Mouse (Mus musculus): ENCODE measurements at regions not wholly inside any gene's neighbourhood (a gene's known extent, or its start where the extent isn't known, plus 50 kb on each side); places are given as distances from the start of the nearest gene placed in this dataset.

DNA sequence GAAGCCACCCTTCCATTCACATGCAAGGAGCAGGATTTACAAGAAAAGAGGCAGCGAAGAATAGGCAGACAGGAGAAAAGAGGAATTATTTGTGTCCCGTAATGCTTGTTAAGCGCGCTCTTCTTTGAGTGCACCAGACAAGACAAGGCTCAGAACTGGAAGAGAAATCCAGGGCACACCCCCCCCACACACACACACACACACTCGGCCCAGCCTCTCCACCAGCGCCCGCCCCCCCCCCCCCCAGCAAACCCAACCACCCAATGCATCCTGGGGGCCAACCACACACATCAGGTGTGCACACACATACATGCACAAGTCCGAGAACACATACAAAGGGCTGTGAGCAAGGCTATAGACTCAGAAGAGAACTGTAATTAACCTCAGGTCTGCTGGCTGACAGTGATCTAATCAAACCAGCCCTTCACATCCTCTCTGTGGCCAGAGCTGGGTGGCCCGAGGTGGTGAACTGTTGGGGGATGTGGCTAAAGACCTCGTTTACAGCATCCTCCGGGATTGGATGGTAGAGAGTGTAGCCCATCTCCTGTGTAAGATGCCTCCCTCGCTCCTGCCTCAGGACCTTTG lies 108.7 kb upstream of the Lhx5 start:
- H3K36me3 ChIP-seq (ENCODE audit: insufficient read depth, low read length), result no peaks in the 10 kb centered on the region
- no peak overlapping the region for H3K4me3 ChIP-seq (ENCODE audit: low read depth, low read length)
- no peak for TF ChIP-seq EP300 (IDR thresholded peaks at IDR 0.05)
- no peak for TF ChIP-seq CTCF (IDR thresholded peaks at IDR 0.05)
- H3K4me1 ChIP-seq (ENCODE audit: insufficient read depth, low read depth, low read length), result no peaks in the 10 kb centered on the region
- no peaks in the 10 kb centered on the region for H3K9me3 ChIP-seq (ENCODE audit: low read length)
- peaks cover 5% of the 10 kb centered on the region; the same call in 1 of the 2 replicates for H3K27me3 ChIP-seq (replicated peaks; ENCODE audit: insufficient read depth, low read length)
- ATAC-seq (no peak), DNase-seq (ENCODE audit: low spot score) (no peak)
- no peak overlapping the region for H3K4me2 ChIP-seq (replicated peaks; ENCODE audit: low read depth, low read length)
- no peak overlapping the region for H3K9ac ChIP-seq (replicated peaks; ENCODE audit: low read depth)
- WGBS, result 23% methylated on average over 12 of the region's 12 CpGs
- no peak overlapping the region for H3K27ac ChIP-seq (ENCODE audit: low read length)

DNA sequence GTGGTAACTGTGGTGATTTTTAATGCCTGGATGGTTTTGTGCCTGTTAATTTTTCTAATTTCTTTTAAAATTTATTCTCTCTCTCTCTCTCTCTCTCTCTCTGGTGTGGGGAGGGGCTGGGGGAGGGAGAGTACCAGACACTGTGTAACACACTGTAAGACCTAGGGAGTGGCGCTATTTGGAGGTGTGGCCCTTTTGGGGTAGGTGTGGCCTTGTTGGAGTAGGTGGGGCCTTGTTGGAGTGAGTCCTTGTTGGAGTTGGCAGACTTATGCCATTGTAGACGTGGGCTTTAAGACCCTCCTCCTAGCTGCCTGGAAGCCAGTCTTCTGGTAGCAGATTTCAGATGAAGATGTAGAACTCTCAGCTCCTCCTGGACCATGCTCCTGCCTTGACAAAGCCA lies 107.4 kb upstream of the Lhx5 start:
- peaks cover 5% of the 10 kb centered on the region; the same call in 1 of the 2 replicates for H3K27me3 ChIP-seq (replicated peaks; ENCODE audit: insufficient read depth, low read length)
- DNase-seq (ENCODE audit: low spot score) (no peak), ATAC-seq (no peak)
- no peak overlapping the region for H3K4me2 ChIP-seq (replicated peaks; ENCODE audit: low read depth, low read length)
- 80% methylated on average over 2 of the region's 2 CpGs for WGBS
- TF ChIP-seq CTCF (IDR thresholded peaks at IDR 0.05) (no peak), EP300 (IDR thresholded peaks at IDR 0.05) (no peak)
- no peak overlapping the region for H3K9ac ChIP-seq (replicated peaks; ENCODE audit: low read depth)
- H3K36me3 ChIP-seq (ENCODE audit: insufficient read depth, low read length), result no peaks in the 10 kb centered on the region
- no peak overlapping the region for H3K4me3 ChIP-seq (ENCODE audit: low read depth, low read length)
- H3K9me3 ChIP-seq (ENCODE audit: low read length), result no peaks in the 10 kb centered on the region
- no peaks in the 10 kb centered on the region for H3K4me1 ChIP-seq (ENCODE audit: insufficient read depth, low read depth, low read length)
- no peak overlapping the region for H3K27ac ChIP-seq (ENCODE audit: low read length)

DNA sequence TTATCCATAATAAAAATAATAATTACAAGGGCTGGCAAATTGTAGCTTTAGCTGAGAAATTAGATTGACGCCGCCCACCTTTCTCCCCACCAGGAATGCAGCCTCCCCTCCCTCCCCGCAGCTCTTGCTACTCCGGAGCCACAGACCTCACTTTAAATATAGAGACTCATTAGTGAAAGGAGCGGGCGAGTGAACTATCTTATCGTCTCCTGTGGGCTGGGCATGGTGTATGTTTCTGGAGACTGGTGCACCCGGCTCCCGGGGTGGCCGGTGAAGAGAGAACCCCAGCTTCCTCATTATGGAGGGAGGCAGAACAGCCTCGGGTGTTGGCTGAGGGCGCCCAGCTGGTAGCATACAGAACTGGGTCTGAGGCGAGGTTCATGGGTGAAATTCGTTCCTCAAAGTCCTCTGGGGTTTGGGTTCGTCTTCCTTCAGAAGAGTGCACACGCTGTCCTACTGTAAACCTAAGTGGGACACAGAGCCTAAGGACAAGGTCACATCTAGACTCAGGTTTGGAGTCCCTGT lies 106.1 kb upstream of the Lhx5 start:
- Histone ChIP-seq H3K4me2 (replicated peaks; ENCODE audit: low read depth, low read length) (peak overlapping the region; percentile 19; the same call in 1 of the 2 replicates), H3K27me3 (replicated peaks; ENCODE audit: insufficient read depth, low read length) (peaks cover 5% of the 10 kb centered on the region; the same call in 1 of the 2 replicates), H3K36me3 (ENCODE audit: insufficient read depth, low read length) (no peaks in the 10 kb centered on the region), H3K4me3 (ENCODE audit: low read depth, low read length) (no peak overlapping the region), H3K4me1 (ENCODE audit: insufficient read depth, low read depth, low read length) (no peaks in the 10 kb centered on the region), H3K9ac (replicated peaks; ENCODE audit: low read depth) (no peak overlapping the region), H3K27ac (ENCODE audit: low read length) (no peak overlapping the region), H3K9me3 (ENCODE audit: low read length) (no peaks in the 10 kb centered on the region)
- ATAC-seq, result no peak
- 28% methylated on average over 16 of the region's 16 CpGs for WGBS
- DNase-seq (ENCODE audit: low spot score), result no peak
- TF ChIP-seq EP300 (IDR thresholded peaks at IDR 0.05) (no peak), CTCF (IDR thresholded peaks at IDR 0.05) (no peak)

DNA sequence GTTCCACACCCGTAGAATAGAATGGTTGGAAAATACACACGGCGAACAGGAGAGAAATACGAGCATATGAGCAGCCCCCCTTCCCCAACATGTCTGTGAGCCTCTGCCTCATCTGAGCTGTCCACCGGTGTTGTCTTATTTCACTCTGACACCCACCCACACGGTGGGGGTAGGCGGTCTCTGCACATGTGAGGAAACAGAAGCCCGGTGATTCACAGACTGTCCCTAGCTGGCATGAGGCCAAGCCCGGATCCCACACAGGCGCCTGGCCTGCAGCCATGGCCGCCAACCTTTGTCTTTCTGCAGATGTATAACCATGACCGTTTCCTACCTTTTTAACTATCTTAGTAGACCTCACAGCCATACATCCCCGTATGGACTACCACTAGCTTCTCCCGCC lies 99.5 kb upstream of the Lhx5 start:
- Histone ChIP-seq H3K4me1 (ENCODE audit: insufficient read depth, low read depth, low read length) (no peaks in the 10 kb centered on the region), H3K27ac (ENCODE audit: low read length) (no peak overlapping the region), H3K4me2 (replicated peaks; ENCODE audit: low read depth, low read length) (no peak overlapping the region), H3K4me3 (ENCODE audit: low read depth, low read length) (no peak overlapping the region), H3K36me3 (ENCODE audit: insufficient read depth, low read length) (no peaks in the 10 kb centered on the region), H3K27me3 (replicated peaks; ENCODE audit: insufficient read depth, low read length) (no peaks in the 10 kb centered on the region), H3K9ac (replicated peaks; ENCODE audit: low read depth) (no peak overlapping the region), H3K9me3 (ENCODE audit: low read length) (no peaks in the 10 kb centered on the region)
- WGBS, result 52% methylated on average over 14 of the region's 14 CpGs
- TF ChIP-seq CTCF (IDR thresholded peaks at IDR 0.05) (no peak), EP300 (IDR thresholded peaks at IDR 0.05) (no peak)
- DNase-seq (ENCODE audit: low spot score) (no peak), ATAC-seq (no peak)

DNA sequence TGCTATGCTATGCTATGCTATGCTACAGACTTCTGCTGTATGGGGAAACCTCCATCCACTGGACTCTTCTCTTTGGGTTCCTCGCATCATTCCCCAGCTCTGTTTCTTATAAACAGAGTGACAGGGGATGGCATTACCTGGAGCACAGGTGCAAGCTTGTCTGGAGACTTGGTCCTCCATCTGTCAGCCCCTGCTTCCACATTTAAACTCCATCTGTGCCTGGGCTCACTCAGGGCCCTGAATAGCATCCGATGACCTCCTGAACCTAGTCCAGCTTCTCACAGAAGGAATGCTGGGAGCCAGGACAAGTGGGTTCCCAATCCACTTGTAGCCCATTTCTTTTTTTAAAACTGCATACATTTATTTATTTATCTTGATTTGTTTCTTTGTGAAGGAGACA lies 92.3 kb upstream of the Lhx5 start:
- Histone ChIP-seq H3K4me1 (ENCODE audit: insufficient read depth, low read depth, low read length) (no peaks in the 10 kb centered on the region), H3K4me3 (ENCODE audit: low read depth, low read length) (no peak overlapping the region), H3K27ac (ENCODE audit: low read length) (no peak overlapping the region), H3K9me3 (ENCODE audit: low read length) (no peaks in the 10 kb centered on the region), H3K9ac (replicated peaks; ENCODE audit: low read depth) (no peak overlapping the region), H3K36me3 (ENCODE audit: insufficient read depth, low read length) (no peaks in the 10 kb centered on the region), H3K27me3 (replicated peaks; ENCODE audit: insufficient read depth, low read length) (no peaks in the 10 kb centered on the region), H3K4me2 (replicated peaks; ENCODE audit: low read depth, low read length) (no peak overlapping the region)
- WGBS, result 72% methylated on average over 2 of the region's 2 CpGs
- ATAC-seq (no peak), DNase-seq (ENCODE audit: low spot score) (no peak)
- TF ChIP-seq EP300 (IDR thresholded peaks at IDR 0.05), result no peak
- no peak for TF ChIP-seq CTCF (IDR thresholded peaks at IDR 0.05)

DNA sequence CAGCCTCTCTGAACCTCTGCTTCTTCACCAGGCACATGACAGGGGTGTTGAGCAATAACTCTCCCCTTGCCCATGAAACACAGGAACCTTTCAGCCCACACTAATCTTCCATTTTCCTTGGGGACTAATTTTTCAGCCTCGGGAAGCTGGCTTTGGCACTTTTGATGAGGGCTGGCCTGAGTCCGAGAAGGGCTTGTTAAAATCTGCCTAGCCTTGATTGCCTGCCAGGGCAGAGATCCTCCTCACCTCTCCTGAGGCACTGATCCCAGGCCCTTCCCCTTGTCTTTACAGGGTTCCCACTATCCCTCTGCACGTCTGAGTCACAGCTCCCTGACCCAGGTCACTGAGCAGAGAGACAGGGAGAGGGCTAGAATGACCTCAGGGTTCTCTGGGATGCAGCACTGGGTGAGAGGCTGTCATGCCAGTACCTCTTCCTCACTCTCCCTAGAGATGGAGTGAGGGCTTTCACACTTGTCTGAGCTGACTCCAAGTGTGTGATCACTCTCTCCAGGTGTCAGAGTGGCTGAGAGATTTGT lies 90.7 kb upstream of the Lhx5 start:
- Histone ChIP-seq H3K27ac (ENCODE audit: low read length) (no peak overlapping the region), H3K4me3 (ENCODE audit: low read depth, low read length) (no peak overlapping the region), H3K9ac (replicated peaks; ENCODE audit: low read depth) (no peak overlapping the region), H3K9me3 (ENCODE audit: low read length) (no peaks in the 10 kb centered on the region), H3K4me1 (ENCODE audit: insufficient read depth, low read depth, low read length) (no peaks in the 10 kb centered on the region), H3K27me3 (replicated peaks; ENCODE audit: insufficient read depth, low read length) (no peaks in the 10 kb centered on the region), H3K36me3 (ENCODE audit: insufficient read depth, low read length) (no peaks in the 10 kb centered on the region), H3K4me2 (replicated peaks; ENCODE audit: low read depth, low read length) (no peak overlapping the region)
- TF ChIP-seq EP300 (IDR thresholded peaks at IDR 0.05) (no peak), CTCF (IDR thresholded peaks at IDR 0.05) (no peak)
- 35% methylated on average over 3 of the region's 3 CpGs for WGBS
- DNase-seq (ENCODE audit: low spot score) (no peak), ATAC-seq (no peak)
